Mouse (Mus musculus): ENCODE measurements around the gene Rab42. TPM values are rescaled to one million over a fixed set of nuclear protein-coding genes. Genes with fewer than 3 reads are reported as not detected.

Rab42 gene
- polyA plus RNA-seq, 1 experiment: 2.2 TPM

DNA sequence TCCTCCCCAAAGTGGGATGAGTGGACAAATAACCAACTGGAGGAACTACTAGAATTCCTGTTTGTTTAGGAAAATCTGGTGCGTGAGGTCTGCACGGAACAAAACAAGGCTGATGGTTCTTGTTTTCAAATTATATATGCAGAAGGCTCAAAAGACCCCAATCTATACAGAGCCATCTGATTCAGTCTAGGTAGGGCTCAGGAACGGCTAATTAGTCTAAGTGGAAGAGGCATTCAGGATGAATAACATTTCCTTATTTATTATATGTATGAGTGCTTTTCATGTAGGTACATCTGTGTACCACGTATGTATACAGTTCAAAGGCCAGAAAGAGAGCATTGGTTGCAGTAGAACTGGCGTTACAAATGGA, 42.6 kb upstream of the Rab42 start:
- Histone ChIP-seq H3K4me3 (replicated peaks; ENCODE audit: insufficient read depth, low read depth, low read length) (no peak overlapping the region), H3K27me3 (ENCODE audit: control insufficient read depth, insufficient read depth, low read length) (no peaks in the 10 kb centered on the region), H3K27ac (ENCODE audit: insufficient read depth, low read length) (no peak overlapping the region), H3K4me1 (ENCODE audit: control insufficient read depth, insufficient read depth, low read length) (no peaks in the 10 kb centered on the region; the same call in 1 of the 2 replicates)
- DNase-seq: no peak
- WGBS: 41% methylated on average over 5 of the region's 5 CpGs
- TF ChIP-seq CTCF (IDR thresholded peaks at IDR 0.05; ENCODE audit: borderline replicate concordance, insufficient read depth, low read depth, low read length) (no peak), POLR2A (IDR thresholded peaks at IDR 0.05; ENCODE audit: borderline replicate concordance, insufficient read depth, low read length) (no peak)

DNA sequence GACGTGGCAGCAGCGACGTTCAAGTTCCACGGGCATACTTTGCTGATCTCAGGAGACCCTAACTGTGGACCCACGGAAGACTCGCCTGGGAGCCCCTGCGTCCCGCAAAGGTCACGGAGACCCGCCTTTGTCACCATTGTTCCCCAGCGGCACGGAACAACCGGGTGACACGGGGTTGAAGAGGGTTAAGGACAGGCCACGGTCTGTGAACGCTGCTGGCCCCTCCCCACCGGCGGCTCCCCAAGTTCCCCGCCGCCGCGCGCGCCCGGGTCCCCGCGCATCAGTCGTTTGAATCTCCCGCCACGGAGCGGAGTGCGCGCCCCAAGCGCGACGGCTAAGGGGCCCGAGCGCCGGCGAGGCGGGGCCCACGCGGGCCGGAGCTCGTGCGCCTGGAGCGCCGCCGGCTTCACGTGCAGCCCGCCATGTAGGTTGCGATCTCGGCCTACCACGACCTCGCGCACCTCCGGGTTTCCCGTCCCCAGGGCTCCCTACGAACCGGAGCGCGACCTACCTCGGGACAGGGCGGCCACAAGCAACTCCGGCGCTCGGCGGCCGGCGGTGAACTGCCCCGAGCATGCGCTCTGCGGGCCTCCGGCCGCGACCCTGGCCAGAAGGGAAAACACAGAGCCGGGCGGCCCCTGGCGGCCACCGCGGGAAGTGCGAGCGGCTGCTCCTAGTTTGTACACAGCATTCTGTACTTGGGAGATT, 42.1 kb upstream of the Rab42 start:
- DNase-seq: peak; percentile 92 to 97
- Histone ChIP-seq H3K27ac (ENCODE audit: insufficient read depth, low read length) (peak overlapping the region; percentile 37; the same call in 1 of the 2 replicates), H3K27me3 (ENCODE audit: control insufficient read depth, insufficient read depth, low read length) (no peaks in the 10 kb centered on the region), H3K4me1 (ENCODE audit: control insufficient read depth, insufficient read depth, low read length) (no peaks in the 10 kb centered on the region; the same call in 1 of the 2 replicates), H3K4me3 (replicated peaks; ENCODE audit: insufficient read depth, low read depth, low read length) (peak overlapping the region; percentile 72)
- TF ChIP-seq POLR2A (IDR thresholded peaks at IDR 0.05; ENCODE audit: borderline replicate concordance, insufficient read depth, low read length) (peak; percentile 72), CTCF (IDR thresholded peaks at IDR 0.05; ENCODE audit: borderline replicate concordance, insufficient read depth, low read depth, low read length) (peak; percentile 84)
- WGBS: under 1% methylated on average over 83 of the region's 83 CpGs

DNA sequence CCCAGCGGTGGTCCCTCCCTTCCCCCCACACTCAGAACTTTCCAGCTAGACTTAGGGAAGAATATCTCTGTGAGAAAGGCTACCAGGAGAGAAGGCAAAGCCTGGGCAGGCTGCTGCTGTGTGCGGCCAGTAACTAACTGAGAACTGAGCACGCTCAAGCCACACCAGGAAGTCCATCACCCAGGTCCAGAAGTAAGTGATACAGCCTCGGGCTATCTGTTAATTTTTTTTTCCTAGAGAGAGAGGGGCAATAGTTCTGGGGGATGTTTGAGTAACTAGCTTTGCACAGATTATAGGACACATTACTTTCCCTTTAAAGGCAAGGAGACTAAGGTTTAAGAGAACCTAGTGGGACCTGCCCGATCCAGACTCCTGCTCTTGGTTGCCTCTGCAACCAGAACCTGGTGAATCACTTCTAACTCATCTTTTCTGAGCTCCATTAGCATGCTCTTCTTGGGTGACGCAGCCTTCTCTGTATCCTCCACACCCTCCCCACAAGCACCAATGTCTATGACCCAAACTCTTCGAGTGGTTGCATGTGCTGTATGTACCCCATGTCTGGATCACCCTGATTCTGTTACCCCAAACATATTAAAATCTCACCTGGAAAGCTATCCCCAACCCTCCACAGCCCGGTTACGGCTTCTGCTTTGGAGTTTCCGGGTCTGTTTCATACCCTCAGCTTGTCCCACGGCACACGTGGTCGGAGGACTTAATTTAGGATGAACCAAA, 41.4 kb upstream of the Rab42 start:
- peak overlapping the region; percentile 72 for H3K4me3 ChIP-seq (replicated peaks; ENCODE audit: insufficient read depth, low read depth, low read length)
- TF ChIP-seq POLR2A (IDR thresholded peaks at IDR 0.05; ENCODE audit: borderline replicate concordance, insufficient read depth, low read length) (no peak), CTCF (IDR thresholded peaks at IDR 0.05; ENCODE audit: borderline replicate concordance, insufficient read depth, low read depth, low read length) (no peak)
- DNase-seq: no peak
- H3K27ac ChIP-seq (ENCODE audit: insufficient read depth, low read length): no peak overlapping the region
- WGBS: 7% methylated on average over 13 of the region's 13 CpGs
- no peaks in the 10 kb centered on the region; the same call in 1 of the 2 replicates for H3K4me1 ChIP-seq (ENCODE audit: control insufficient read depth, insufficient read depth, low read length)
- no peaks in the 10 kb centered on the region for H3K27me3 ChIP-seq (ENCODE audit: control insufficient read depth, insufficient read depth, low read length)

DNA sequence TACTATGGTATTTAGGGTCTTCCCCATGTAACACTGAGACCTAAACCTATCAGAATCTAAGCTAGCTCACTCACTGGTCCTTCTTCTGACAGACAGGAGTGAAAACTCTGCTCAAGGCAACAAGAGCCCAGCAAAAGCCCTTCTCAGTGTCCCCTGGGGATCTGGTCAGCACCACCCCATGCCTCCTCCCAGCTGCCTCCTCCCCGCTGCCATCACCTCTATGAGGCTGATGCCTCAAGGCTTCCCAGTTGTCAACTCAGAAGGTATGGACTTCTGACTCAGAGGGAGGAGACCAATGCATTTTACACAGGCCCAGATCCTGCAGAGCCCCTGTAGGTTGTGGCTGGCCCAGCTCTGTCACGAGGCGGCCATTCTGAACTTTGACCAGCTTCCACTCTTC, 38.3 kb upstream of the Rab42 start:
- H3K4me3 ChIP-seq (replicated peaks; ENCODE audit: insufficient read depth, low read depth, low read length): no peak overlapping the region
- H3K27me3 ChIP-seq (ENCODE audit: control insufficient read depth, insufficient read depth, low read length): no peaks in the 10 kb centered on the region
- H3K27ac ChIP-seq (ENCODE audit: insufficient read depth, low read length): no peak overlapping the region
- TF ChIP-seq POLR2A (IDR thresholded peaks at IDR 0.05; ENCODE audit: borderline replicate concordance, insufficient read depth, low read length) (no peak), CTCF (IDR thresholded peaks at IDR 0.05; ENCODE audit: borderline replicate concordance, insufficient read depth, low read depth, low read length) (no peak)
- no peak for DNase-seq
- H3K4me1 ChIP-seq (ENCODE audit: control insufficient read depth, insufficient read depth, low read length): no peaks in the 10 kb centered on the region; the same call in 1 of the 2 replicates
- 86% methylated on average over 3 of the region's 3 CpGs for WGBS

DNA sequence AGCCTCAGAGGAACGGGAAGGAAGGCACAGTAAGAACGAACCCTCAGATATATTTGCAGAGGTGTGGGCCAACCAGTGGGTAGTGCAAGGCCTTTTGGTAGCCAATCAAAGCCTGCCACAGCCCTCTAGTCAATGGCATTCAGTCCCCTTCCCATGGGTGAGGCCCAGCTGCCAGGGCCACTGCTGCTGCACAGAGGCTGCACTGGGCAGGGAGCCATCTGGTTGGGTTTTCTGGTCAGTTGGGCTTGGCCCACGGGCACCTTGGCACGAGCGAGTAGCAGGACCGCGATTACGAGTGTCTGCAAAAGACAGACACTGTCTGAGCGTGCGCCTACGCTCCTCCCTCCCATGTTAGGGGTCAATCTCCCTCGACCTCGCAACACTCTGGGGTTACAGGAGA, 35.8 kb upstream of the Rab42 start:
- 25% methylated on average over 13 of the region's 13 CpGs for WGBS
- no peaks in the 10 kb centered on the region for H3K27me3 ChIP-seq (ENCODE audit: control insufficient read depth, insufficient read depth, low read length)
- no peak for TF ChIP-seq POLR2A (IDR thresholded peaks at IDR 0.05; ENCODE audit: borderline replicate concordance, insufficient read depth, low read length)
- no peak for TF ChIP-seq CTCF (IDR thresholded peaks at IDR 0.05; ENCODE audit: borderline replicate concordance, insufficient read depth, low read depth, low read length)
- no peak overlapping the region for H3K27ac ChIP-seq (ENCODE audit: insufficient read depth, low read length)
- no peaks in the 10 kb centered on the region for H3K4me1 ChIP-seq (ENCODE audit: control insufficient read depth, insufficient read depth, low read length)
- DNase-seq: peak; percentile 25 to 32
- no peak overlapping the region for H3K4me3 ChIP-seq (replicated peaks; ENCODE audit: insufficient read depth, low read depth, low read length)

DNA sequence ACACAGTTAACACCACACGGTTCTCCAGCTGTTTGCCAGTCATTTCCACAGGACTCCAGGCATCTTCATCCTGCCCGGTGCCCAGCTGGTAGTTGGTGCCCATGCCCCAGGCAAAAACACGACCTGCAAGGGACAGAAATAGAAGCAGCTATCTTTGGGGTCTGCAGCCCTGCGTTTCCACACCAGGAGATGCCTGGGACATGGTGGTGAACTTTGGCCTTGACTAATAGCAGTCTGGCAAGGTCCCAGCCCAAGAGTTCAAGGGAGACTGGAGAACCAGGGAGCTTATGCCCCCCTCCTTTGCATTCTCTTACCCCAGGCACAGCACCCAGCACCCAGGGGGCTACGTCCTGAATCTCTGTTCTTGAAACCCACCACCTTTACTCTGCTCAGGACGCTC, 29.7 kb upstream of the Rab42 start:
- H3K27ac ChIP-seq (ENCODE audit: insufficient read depth, low read length): no peak overlapping the region
- no peak overlapping the region for H3K4me3 ChIP-seq (replicated peaks; ENCODE audit: insufficient read depth, low read depth, low read length)
- no peak for TF ChIP-seq POLR2A (IDR thresholded peaks at IDR 0.05; ENCODE audit: borderline replicate concordance, insufficient read depth, low read length)
- H3K27me3 ChIP-seq (ENCODE audit: control insufficient read depth, insufficient read depth, low read length): no peaks in the 10 kb centered on the region
- WGBS: 75% methylated on average over 6 of the region's 6 CpGs
- peaks cover 3% of the 10 kb centered on the region for H3K4me1 ChIP-seq (ENCODE audit: control insufficient read depth, insufficient read depth, low read length)
- DNase-seq: no peak

DNA sequence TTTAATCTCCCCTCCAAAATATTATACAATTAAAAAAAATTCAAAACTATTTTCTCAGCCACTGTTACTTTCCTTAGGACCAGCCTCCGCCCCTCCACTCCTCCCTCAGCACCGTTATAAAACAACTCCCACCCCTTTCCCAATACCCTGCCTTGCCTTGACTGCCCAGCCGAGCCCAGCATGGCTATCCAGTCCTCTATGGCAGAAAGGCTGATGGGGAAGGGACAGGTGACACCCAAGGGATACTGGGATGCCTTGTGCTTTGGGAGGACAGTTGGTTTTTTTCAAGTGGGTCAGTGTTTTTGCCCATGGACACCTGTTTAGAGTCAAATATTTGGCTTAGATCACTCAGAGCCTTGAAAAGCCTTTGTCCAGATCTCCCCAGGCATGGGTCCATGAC, 28.8 kb upstream of the Rab42 start:
- peaks cover 3% of the 10 kb centered on the region for H3K4me1 ChIP-seq (ENCODE audit: control insufficient read depth, insufficient read depth, low read length)
- DNase-seq: no peak
- no peak overlapping the region for H3K27ac ChIP-seq (ENCODE audit: insufficient read depth, low read length)
- TF ChIP-seq CTCF (IDR thresholded peaks at IDR 0.05; ENCODE audit: borderline replicate concordance, insufficient read depth, low read depth, low read length): no peak
- TF ChIP-seq POLR2A (IDR thresholded peaks at IDR 0.05; ENCODE audit: borderline replicate concordance, insufficient read depth, low read length): no peak
- H3K27me3 ChIP-seq (ENCODE audit: control insufficient read depth, insufficient read depth, low read length): no peaks in the 10 kb centered on the region
- 71% methylated on average over 3 of the region's 3 CpGs for WGBS
- no peak overlapping the region for H3K4me3 ChIP-seq (replicated peaks; ENCODE audit: insufficient read depth, low read depth, low read length)

DNA sequence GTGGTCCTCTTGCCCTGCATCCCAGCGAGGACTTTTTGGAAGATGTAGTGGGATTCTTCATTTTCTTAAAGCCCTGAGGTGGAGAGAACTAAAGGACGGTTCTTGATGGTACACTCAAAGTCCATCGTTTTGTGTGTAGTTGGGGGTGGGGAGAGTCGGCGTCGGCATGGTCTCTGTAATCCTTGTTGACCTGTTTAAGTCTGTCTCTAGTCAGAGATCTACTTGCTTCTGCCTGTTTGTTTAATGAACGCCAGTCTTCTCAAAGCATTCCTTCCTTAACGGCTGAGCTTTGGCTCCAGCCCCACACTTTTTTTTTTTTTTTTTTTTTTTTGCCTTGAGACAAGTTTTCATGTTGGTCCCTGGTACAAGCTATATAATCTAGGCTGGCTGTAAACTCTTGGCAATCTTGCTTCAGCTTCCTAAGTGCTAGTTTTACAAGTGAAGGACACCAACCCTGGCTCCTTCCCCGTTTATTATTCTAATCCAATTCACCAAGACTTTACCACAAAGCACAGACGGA, 26.7 kb upstream of the Rab42 start:
- Histone ChIP-seq H3K27me3 (ENCODE audit: control insufficient read depth, insufficient read depth, low read length) (no peaks in the 10 kb centered on the region), H3K27ac (ENCODE audit: insufficient read depth, low read length) (no peak overlapping the region; the same call in 1 of the 2 replicates), H3K4me3 (replicated peaks; ENCODE audit: insufficient read depth, low read depth, low read length) (peak overlapping the region; percentile 92), H3K4me1 (ENCODE audit: control insufficient read depth, insufficient read depth, low read length) (peaks cover 3% of the 10 kb centered on the region)
- DNase-seq: no peak
- TF ChIP-seq POLR2A (IDR thresholded peaks at IDR 0.05; ENCODE audit: borderline replicate concordance, insufficient read depth, low read length): no peak
- TF ChIP-seq CTCF (IDR thresholded peaks at IDR 0.05; ENCODE audit: borderline replicate concordance, insufficient read depth, low read depth, low read length): no peak
- WGBS: 8% methylated on average over 10 of the region's 10 CpGs
